In the genomic region with DNA sequence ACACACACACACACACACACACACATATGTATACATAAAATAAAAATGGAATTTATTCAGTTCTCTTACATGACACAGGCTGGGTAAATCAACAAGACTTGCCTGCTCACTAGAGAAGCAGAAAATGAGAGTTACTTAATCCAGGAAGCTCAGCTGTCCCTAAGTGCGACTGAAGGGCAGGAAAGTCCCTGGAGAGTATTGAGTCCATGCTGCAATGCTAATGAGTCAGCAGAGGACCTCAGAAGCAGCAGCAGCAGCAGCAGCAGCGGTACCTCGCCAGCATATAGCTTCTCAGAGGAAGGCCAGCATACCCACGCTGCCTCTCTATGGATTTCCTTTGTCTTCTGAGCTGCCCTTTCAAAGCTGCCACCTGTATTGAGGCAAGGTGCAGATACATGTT, we compare ENCODE assay signal across 10 mouse cellular contexts. TPM values are rescaled to one million over a fixed set of nuclear protein-coding genes. Genes with fewer than 3 reads are reported as not detected.
A peak's percentile ranks its signal among the peaks of the same experiment; 100 is the strongest.
DNase-seq lines count a peak whose midpoint lies in the region; ATAC-seq and TF ChIP-seq lines count a peak whose summit lies in the region.
"Had no signal": no experiment of that assay in that cellular context is flagged by ENCODE, and none has a peak within 500 bp of the region (broad histone marks: within the 10 kb centered on the region; RNA-seq: fewer than 3 reads in every experiment).

No protein-coding gene starts in this region.

- no peak overlapping the region for H3K4me3 ChIP-seq in bone marrow macrophage, adult 2 months (ENCODE audit: insufficient read depth, low read length)
- no peak overlapping the region for H3K4me3 ChIP-seq in stomach, embryonic 16.5 days (replicated peaks; ENCODE audit: low read length)
- H3K4me3 ChIP-seq: erythroblast, embryonic 14.5 days had no signal

- TF ChIP-seq POLR2A in bone marrow macrophage, adult 2 months (IDR thresholded peaks at IDR 0.05; ENCODE audit: borderline replicate concordance, low read depth, low read length), result no peak

- H3K9me3 ChIP-seq in stomach, embryonic 16.5 days (replicated peaks; ENCODE audit: control insufficient read depth, low read length), result no peaks in the 10 kb centered on the region

- no peaks in the 10 kb centered on the region for H3K27me3 ChIP-seq in stomach, embryonic 16.5 days (ENCODE audit: control insufficient read depth, insufficient read depth, low read length)

- H3K27ac ChIP-seq in bone marrow macrophage, adult 2 months (ENCODE audit: insufficient read depth, low read depth, low read length), result 0 out of 2 replicates have a peak overlapping the region, but pooled peaks have one; percentile 13
- no peak overlapping the region for H3K27ac ChIP-seq in stomach, embryonic 16.5 days (ENCODE audit: low read length)
- H3K27ac ChIP-seq: hindbrain, postnatal 0 days; liver, embryonic 14.5 days had no signal

- no peak for TF ChIP-seq CTCF in bone marrow macrophage, adult 2 months (IDR thresholded peaks at IDR 0.05; ENCODE audit: low read depth, low read length)

- H3K4me2 ChIP-seq in stomach, embryonic 16.5 days (ENCODE audit: low read depth, low read length), result no peak overlapping the region

- no peaks in the 10 kb centered on the region for H3K36me3 ChIP-seq in stomach, embryonic 16.5 days (ENCODE audit: control insufficient read depth, insufficient read depth, low read length)

- DNase-seq in kidney, postnatal 36 days, result peak; percentile 12 to 21
- no peak for DNase-seq in kidney, adult 9 months
- peak; percentile 39 for DNase-seq in lung, postnatal 14 days
- DNase-seq in frontal cortex, postnatal 14 days (ENCODE audit: low spot score in 2 of 2), result no peak
- no peak for DNase-seq in layer of hippocampus, postnatal 36 days

- H3K9ac ChIP-seq in stomach, embryonic 16.5 days (ENCODE audit: low read length), result no peak overlapping the region
- H3K9ac ChIP-seq: liver, embryonic 14.5 days had no signal

- ATAC-seq in stomach, embryonic 16.5 days (ENCODE audit: insufficient read depth, low FRiP score), result peak; percentile 72
- ATAC-seq: hindbrain, postnatal 0 days had no signal

- WGBS in stomach, embryonic 16.5 days, result 33% methylated on average over 4 of the region's 4 CpGs

- peaks cover 27% of the 10 kb centered on the region for H3K4me1 ChIP-seq in bone marrow macrophage, adult 2 months (ENCODE audit: control insufficient read depth, insufficient read depth, low read length)
- peaks cover 6% of the 10 kb centered on the region; the same call in 1 of the 2 replicates for H3K4me1 ChIP-seq in stomach, embryonic 16.5 days (ENCODE audit: control insufficient read depth, insufficient read depth, low read length)

RNA-seq across cellular contexts. Expression of a gene that starts 30.2 kb away (rescaled TPM):
- 23.5 and 23.8 TPM in 2 replicates for polyA plus RNA-seq in bone marrow macrophage, adult 2 months (2012; ENCODE audit: insufficient read depth, insufficient read length, missing spikeins)
- 11.8 and 13.9 TPM in 2 replicates for polyA plus RNA-seq in stomach, embryonic 16.5 days (2015; fragmentation: Nextera tagmentation; extraction: Ambion mirVana)
- 10 to 100 TPM; 40.6 to 41.7 TPM for total RNA-seq in layer of hippocampus, postnatal 36 days (2021)

RNA-seq across cellular contexts. Expression of a gene that starts 42.8 kb away (rescaled TPM):
- polyA plus RNA-seq in bone marrow macrophage, adult 2 months (2012; ENCODE audit: insufficient read depth, insufficient read length, missing spikeins), result 42.5 and 53.5 TPM in 2 replicates
- polyA plus RNA-seq in stomach, embryonic 16.5 days (2015; fragmentation: Nextera tagmentation; extraction: Ambion mirVana), result 51.3 and 52.1 TPM in 2 replicates
- 10 to 100 TPM; 33.4 to 35.9 TPM for total RNA-seq in layer of hippocampus, postnatal 36 days (2021)

Comparison
In these comparisons a context has a peak if more than half of its experiments do, and no peak if none do; other contexts are left out.
1. DNase-seq: peak in kidney, postnatal 36 days (2 of 2) and lung, postnatal 14 days (single experiment); none in kidney, adult 9 months (single experiment), frontal cortex, postnatal 14 days (0 of 2) and layer of hippocampus, postnatal 36 days (0 of 2).